Mouse (Mus musculus): Measurements from ENCODE around the gene Il2ra.
"Not testable (repeated sequence)": the region's sequence is repeated elsewhere in the genome, so short reads cannot be mapped to it uniquely, and the experiment has no call there.

Gene Il2ra

DNA sequence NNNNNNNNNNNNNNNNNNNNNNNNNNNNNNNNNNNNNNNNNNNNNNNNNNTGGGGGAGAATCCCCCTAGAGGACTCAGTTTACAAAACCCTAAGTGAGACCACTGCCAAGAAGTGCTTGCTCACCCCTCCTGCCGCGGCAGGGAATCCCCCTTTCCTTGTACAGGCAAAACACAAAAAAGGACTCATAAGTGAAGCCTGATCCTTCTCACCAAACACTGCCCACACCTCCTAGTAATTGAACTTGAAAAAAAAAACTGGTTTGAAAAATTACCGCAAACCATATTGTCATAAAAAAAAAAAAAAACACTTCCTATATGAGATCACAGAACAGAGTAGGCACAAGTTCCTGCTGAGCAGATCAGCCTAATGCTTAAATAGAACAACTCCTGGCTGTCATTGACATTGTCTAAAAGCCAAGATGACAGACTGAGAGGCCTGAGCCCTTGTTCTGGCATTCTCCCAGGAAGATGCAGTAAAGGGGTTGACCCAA is at the start of gene Il2ra:
TSS of gene Il2ra (plus strand) at position 357 of the 491 bp plus-strand sequence.
- no peak for DNase-seq (ENCODE audit: low spot score in 2 of 2)

- DNase-seq (ENCODE audit: low spot score in 2 of 2) = no peak
Observed at GRCm38 (mm10) chr2:11596690-11597089, 45.9 kb upstream of the Il2ra start.

DNA sequence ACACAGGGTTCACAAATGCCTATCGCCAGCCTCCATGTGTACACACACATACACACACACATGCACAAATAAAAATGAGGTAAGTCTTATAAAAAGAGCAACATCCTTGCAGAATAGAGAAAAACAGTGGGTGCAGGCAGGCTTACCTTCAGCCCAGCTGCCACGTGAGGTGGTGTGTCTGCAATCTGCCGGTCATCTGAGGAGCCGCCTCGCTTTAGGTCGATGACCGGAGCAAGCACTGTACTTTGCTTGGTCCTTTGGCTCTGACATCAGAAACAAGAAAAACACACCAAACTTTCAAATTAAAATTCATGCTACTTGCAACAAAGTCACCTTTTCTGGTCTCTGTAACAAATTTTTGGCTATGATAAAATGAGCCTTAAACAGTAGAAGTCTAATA is 44.7 kb upstream of the Il2ra start:
- DNase-seq (ENCODE audit: low spot score in 2 of 2) = no peak

DNA sequence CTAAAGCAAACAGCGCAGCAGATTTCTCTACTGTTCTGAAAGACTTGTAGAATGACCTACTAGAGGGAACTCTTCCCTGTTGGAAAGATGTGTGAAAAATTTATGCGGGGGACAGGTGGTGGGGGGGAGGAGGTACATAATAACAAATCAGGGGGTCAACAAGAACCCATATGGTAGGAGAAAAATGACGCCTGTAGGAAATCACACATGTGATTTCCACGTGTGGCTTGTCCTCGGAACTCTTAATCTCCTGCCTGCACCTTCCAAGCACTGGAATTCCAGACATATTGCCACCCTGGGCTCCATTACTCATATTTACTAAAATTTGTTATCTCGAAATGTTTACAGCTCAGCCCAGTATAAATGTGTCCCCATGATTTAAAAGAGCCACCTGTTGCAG is 40.8 kb upstream of the Il2ra start:
- DNase-seq (ENCODE audit: low spot score in 2 of 2) = no peak

- peak; percentile 91 to 96 for DNase-seq (ENCODE audit: low spot score in 2 of 2)
Observed at GRCm38 (mm10) chr2:11602506-11603489, 39.8 kb upstream of the Il2ra start.

GRCm38 (mm10) chr2:11604053-11604452 is 38.6 kb upstream of the Il2ra start, which contains the start of gene Rbm17:
TSS of gene Rbm17 (minus strand) at chr2:11604153.
- DNase-seq (ENCODE audit: low spot score in 2 of 2) = no peak

GRCm38 (mm10) chr2:11604911-11605310 is 37.7 kb upstream of the Il2ra start:
- DNase-seq (ENCODE audit: low spot score in 2 of 2) = peak; percentile 22 to 36

- DNase-seq (ENCODE audit: low spot score in 2 of 2) = not testable (repeated sequence)
Observed at GRCm38 (mm10) chr2:11606718-11607117, 35.9 kb upstream of the Il2ra start.

- not testable (repeated sequence) for DNase-seq (ENCODE audit: low spot score in 2 of 2)
Observed at GRCm38 (mm10) chr2:11612939-11613338, 29.7 kb upstream of the Il2ra start.

DNA sequence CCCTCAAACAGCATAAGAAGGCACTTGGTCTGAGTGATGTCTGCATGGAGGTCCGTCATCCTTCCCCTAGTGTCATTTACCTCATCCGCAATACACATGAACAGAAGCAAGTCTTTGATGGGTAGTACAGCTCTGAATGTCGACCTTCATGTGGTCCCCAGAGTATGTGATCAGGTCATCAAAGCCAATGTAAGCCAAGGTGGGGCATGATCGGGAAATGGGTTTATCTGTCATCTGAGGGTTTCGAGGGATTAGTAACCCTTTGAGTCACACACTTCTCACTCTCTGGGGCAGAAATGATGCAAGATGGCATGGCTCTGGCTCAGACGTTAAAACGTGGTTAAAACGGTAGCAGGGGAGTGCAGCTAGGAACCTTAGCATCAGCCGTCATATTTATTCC is 25.8 kb upstream of the Il2ra start:
- DNase-seq (ENCODE audit: low spot score in 2 of 2) = no peak

GRCm38 (mm10) chr2:11619598-11619997 is 23.0 kb upstream of the Il2ra start:
- no peak for DNase-seq (ENCODE audit: low spot score in 2 of 2)

GRCm38 (mm10) chr2:11623173-11623572 is 19.4 kb upstream of the Il2ra start:
- no peak for DNase-seq (ENCODE audit: low spot score in 2 of 2)

DNA sequence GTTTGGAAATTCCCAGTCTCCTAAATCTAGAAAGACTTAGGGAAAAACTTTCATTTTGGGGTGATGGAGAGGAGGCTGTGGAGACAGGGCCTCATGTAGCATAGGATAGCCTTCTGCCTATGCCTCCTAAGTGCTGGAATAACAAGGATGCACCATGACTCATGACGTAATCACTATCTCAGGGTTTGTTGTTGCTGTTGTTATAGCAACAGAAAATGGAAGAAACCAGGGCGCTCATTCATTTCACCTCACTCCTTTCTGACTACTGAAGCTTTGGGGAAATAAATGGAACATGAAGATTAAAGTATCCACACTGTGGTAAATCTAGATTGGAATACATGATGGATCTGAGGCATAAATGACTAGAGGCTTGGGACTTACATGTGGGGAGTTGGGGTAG is 18.9 kb upstream of the Il2ra start:
- DNase-seq (ENCODE audit: low spot score in 2 of 2) = no peak

DNA sequence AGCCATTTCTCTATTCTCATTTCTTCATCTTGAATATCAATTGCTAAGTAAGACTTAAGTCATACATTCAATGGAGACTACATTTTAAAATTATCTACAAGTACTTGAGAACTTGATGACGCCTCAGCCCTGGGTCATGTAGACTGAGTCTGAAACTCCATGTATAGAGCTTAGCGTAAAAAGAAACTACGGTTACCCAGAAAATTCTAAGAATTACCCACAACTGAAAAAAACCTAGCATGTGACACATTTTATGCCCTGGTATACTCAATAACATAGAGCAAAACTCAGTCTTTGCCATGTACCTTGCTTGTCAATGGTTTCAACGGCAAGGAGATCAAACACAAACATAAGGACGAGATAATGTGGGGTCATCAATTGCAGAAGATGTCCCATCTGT is 16.7 kb upstream of the Il2ra start, which contains the start of gene Gm17490:
TSS of gene Gm17490 (minus strand) at position 375 of the 400 bp plus-strand sequence.
- no peak for DNase-seq (ENCODE audit: low spot score in 2 of 2)

DNA sequence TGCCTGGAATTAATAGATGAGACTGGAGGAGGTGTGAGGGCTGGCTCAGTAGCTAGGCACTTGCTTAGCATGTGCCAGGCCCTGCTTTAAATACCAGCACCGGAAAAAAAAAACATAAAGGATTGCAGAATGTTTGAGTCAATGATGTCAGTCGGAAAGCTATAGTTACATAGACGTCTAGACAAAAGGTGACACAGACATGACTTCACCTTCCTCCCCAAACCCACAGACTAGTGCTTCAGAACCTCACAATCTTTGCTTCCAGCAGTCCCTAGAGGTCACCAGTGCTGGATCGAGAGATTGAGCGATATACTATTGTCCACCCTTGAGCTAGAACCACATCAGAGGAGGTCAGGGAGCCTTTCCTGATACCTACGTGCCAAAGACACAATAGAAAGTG is 7.6 kb upstream of the Il2ra start:
- DNase-seq (ENCODE audit: low spot score in 2 of 2) = no peak

DNA sequence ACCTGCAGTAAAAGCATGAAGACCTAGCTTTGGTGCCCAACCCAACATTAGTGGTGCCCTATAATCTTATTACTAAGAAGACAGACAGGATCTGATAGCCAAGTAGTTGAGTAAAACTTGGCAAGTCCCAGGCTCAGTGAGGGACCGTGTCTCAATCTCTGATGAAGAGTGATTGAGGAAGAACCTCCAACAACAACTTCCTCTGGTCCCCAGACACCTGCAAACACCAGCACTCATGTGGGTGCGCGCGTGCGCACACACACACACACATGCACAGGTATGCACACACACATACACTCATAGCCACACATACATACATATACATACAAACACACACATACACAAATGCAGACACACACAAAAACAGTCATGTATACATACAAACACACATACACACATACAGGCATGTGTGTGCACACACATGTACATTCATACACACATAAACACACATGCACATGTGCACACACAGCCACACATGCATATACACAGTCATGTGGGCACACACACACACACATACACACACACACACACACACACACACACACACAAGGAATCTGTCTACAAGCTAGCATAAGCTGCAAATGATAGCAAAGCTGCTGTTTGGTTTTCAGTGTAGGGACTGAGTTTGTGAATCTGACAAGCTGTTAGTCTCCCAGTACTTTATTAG is 7.0 kb upstream of the Il2ra start:
- DNase-seq (ENCODE audit: low spot score in 2 of 2) = peak; percentile 51 to 59

DNA sequence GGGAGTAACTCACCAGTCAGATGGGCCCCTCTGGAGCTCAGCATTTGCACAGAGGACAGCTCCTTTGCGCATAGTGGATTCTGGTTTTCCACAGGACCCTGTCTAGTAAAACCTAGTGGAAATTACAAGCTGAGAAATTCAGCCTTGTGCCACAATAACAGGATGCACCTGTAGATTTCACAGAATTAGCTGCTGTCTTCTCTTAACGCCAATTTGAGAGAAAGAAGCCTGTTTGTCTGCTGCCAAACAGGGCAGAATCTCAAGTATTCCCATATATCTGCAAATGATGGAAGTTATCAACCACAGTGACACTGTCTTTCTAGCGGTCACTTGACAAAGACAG is 6.5 kb upstream of the Il2ra start:
- DNase-seq (ENCODE audit: low spot score in 2 of 2) = peak; percentile 49 to 50

DNA sequence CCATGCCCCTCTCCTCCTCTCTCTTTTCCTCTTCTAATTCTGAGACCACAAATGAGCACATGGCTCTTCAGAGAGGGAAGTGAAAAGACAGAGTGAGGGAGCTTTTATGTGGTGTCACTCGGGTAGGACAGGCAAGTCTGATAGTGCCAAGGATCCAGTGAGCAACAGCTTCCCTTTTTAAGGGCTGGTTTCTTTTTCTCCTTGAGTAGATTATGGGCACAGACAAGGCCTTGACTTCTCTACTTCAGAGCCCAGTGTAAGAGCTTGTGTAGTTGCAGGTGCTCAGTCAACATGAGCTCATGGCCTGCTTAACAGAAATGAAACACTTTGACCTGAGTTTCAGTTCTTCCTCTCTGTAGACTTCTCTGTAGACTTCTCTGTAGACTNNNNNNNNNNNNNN is 5.5 kb upstream of the Il2ra start:
- peak; percentile 42 to 47 for DNase-seq (ENCODE audit: low spot score in 2 of 2)

- no peak for DNase-seq (ENCODE audit: low spot score in 2 of 2)
Observed at GRCm38 (mm10) chr2:11644057-11644456, 1.4 kb downstream of the Il2ra start.

DNA sequence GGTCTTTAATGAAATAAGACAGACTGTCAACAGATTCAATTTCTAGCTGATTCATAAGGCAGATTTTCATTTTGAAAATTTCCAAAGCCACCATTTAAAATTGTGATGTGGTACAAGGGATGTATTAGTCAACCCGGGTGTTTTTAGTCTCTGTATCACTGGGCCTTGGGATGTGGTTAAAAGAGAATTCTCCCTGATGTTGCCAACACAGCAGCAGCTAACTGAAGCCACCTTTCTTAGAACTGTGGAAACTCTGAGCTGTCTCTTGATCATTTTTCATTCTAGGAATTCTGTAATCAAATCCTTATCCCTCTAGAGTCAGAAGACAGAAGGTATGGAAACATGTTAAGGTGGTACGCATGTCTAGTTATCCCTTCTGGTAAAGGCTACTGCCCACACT is 2.7 kb downstream of the Il2ra start:
- no peak for DNase-seq (ENCODE audit: low spot score in 2 of 2)

GRCm38 (mm10) chr2:11651476-11651875 is 8.9 kb downstream of the Il2ra start:
- no peak for DNase-seq (ENCODE audit: low spot score in 2 of 2)

DNA sequence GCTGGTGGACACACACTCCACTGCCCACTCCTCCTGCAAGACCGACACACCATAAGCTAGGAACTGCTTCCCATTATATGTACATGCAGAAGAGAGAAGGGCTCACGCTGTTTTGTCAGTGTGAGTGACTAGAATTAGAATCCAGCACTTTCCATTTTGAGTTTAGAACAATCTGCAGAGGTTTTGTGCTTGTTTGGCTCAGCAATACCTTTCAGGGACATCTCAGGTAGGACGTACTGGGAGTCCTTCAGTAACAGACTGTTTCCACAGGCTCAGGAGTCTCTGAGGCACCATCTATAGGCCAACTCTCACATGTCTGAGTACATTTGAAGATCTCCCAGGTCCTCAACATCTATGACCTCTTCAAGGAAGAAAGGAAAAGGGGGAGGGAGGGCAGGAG is 9.6 kb downstream of the Il2ra start:
- DNase-seq (ENCODE audit: low spot score in 2 of 2) = no peak

- DNase-seq (ENCODE audit: low spot score in 2 of 2) = no peak
Observed at GRCm38 (mm10) chr2:11652780-11653179, 10.2 kb downstream of the Il2ra start.

Data from thymus, postnatal 10 days (tissue).